Mouse (Mus musculus): ENCODE measurements around the gene Tas1r1. TPM values are rescaled to one million over a fixed set of nuclear protein-coding genes. Genes with fewer than 3 reads are reported as not detected.

Tas1r1 gene
- 0.45 and 0.86 TPM in 2 replicates for polyA plus RNA-seq (2015; fragmentation: Nextera tagmentation; extraction: Ambion mirVana)

DNA sequence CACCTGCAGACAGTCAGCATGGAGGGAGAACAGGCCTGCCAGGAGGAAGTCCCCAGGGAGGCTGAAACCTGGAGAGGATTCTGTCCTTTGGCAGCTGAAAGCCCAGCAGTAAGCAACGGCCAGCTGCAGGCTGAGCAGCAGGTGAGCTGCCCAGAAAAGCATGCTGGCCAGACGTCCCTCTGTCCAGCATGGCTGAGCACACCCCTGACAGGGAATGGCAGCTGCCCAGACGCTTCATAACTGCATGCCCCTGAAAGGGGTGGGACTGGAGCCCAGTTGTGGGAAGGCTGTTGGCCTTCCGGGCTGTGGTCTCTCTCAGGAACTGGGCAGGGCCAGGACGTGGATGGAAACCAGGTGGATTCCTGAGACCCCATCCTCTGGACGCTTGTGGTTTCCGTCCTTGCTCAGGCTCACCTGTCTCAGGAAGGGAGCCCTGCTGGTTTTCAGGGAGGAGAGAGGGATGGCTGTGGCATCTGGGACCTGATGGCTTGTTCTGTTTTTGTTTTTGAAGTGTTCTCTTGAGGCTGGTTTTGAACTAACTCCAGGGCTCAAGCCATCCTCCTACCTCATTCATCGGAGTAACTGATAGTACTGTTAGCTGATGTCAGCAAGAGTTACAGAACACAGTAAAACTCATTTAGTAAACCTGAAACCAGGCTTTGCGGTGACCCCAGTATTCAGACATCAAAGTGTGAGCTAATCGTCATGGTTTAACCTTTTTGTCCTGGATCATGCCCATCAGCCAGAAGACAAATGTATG lies at the start of gene Tas1r1:
Tas1r1 (minus strand) TSS at position 344 of the 760 bp plus-strand sequence.
- H3K4me1 ChIP-seq: peaks cover 40% of the 10 kb centered on the region
- no peaks in the 10 kb centered on the region for H3K9me3 ChIP-seq (replicated peaks)
- H3K4me2 ChIP-seq: peak within 1 kb of the TSS; percentile 90
- ATAC-seq (replicated peaks; ENCODE audit: low FRiP score): no peak
- peaks cover 25% of the 10 kb centered on the region for H3K36me3 ChIP-seq
- WGBS: 45% methylated on average over 10 of the region's 10 CpGs
- peak within 1 kb of the TSS; percentile 97 for H3K9ac ChIP-seq
- no peaks in the 10 kb centered on the region for H3K27me3 ChIP-seq
- H3K27ac ChIP-seq: peak within 1 kb of the TSS; percentile 51
- H3K4me3 ChIP-seq (replicated peaks): peak within 1 kb of the TSS; percentile 100

DNA sequence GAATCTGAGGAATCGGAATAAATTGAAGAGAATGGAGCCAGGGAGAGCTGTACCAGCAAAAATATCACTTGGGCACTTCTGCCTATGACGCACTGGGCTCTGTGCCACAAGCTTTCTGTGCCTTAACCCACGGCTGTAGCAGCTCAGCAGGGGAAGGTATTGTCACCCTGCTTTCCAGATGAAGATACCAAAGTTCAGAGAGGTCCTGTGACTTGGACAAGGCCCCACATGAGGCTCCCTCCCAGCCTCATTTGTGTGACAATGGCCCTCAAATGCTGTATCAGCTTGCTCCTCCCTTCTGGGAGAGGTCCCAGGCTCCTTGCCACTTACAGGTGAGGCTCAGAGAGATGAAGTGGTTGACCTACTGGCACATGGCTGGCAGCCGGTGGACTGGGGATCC lies 49.8 kb upstream of the Tas1r1 start:
- H3K4me2 ChIP-seq: peak overlapping the region; percentile 90
- no peak overlapping the region for H3K9ac ChIP-seq
- WGBS: 48% methylated on average over 4 of the region's 4 CpGs
- peaks cover 2% of the 10 kb centered on the region; the same call in 1 of the 2 replicates for H3K36me3 ChIP-seq
- H3K4me1 ChIP-seq: peaks cover 39% of the 10 kb centered on the region
- H3K27ac ChIP-seq: no peak overlapping the region
- H3K27me3 ChIP-seq: no peaks in the 10 kb centered on the region
- H3K9me3 ChIP-seq (replicated peaks): no peaks in the 10 kb centered on the region
- no peak for ATAC-seq (replicated peaks; ENCODE audit: low FRiP score)
- peak overlapping the region; percentile 78 for H3K4me3 ChIP-seq (replicated peaks)

- no peaks in the 10 kb centered on the region for H3K9me3 ChIP-seq (replicated peaks)
- 5% methylated on average over 12 of the region's 12 CpGs for WGBS
Measured at GRCm38 (mm10) chr4:152087211-152088081, 49.1 kb upstream of the Tas1r1 start.

GRCm38 (mm10) chr4:152086505-152087210 lies 48.3 kb upstream of the Tas1r1 start:
- Histone ChIP-seq H3K4me1 (peaks cover 28% of the 10 kb centered on the region), H3K27me3 (no peaks in the 10 kb centered on the region), H3K4me3 (replicated peaks) (peak overlapping the region; percentile 78), H3K9me3 (replicated peaks) (no peaks in the 10 kb centered on the region), H3K36me3 (peaks cover 2% of the 10 kb centered on the region; the same call in 1 of the 2 replicates), H3K9ac (peak overlapping the region; percentile 79), H3K27ac (peak overlapping the region; percentile 81), H3K4me2 (peak overlapping the region; percentile 90)
- ATAC-seq (replicated peaks; ENCODE audit: low FRiP score): peak; percentile 89
- WGBS: under 1% methylated on average over 90 of the region's 92 CpGs

More at GRCm38 (mm10) chr4:152087211-152088081, 49.1 kb upstream of the Tas1r1 start:
- peak overlapping the region; percentile 90 for H3K4me2 ChIP-seq
- H3K4me1 ChIP-seq: peaks cover 32% of the 10 kb centered on the region
- ATAC-seq (replicated peaks; ENCODE audit: low FRiP score): no peak; the same call in 1 of the 2 replicates
- peak overlapping the region; percentile 81 for H3K27ac ChIP-seq
- H3K4me3 ChIP-seq (replicated peaks): peak overlapping the region; percentile 78
- peak overlapping the region; percentile 79 for H3K9ac ChIP-seq
- H3K36me3 ChIP-seq: peaks cover 2% of the 10 kb centered on the region; the same call in 1 of the 2 replicates
- H3K27me3 ChIP-seq: no peaks in the 10 kb centered on the region

DNA sequence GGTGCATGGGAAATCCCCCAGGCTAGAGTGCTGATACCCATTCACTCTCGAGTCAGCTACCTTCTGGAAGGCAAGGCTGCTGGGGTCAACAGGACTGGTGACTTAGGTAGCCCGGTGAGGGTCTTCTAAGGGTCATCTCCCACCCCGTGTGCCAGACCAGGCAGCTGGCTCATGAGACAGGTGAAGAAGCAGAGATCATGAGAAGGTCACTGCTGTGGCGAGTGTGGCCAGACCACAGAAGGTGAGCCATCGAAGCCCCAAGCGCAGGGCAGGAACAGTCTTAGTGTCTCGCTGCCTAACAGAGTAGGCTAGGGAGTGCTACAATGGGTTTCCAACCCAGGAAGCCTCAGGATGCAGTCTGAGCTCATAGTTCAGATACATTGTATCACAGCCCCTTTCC lies 46.2 kb upstream of the Tas1r1 start:
- no peak for ATAC-seq (replicated peaks; ENCODE audit: low FRiP score)
- H3K4me1 ChIP-seq: peaks cover 28% of the 10 kb centered on the region
- no peak overlapping the region for H3K9ac ChIP-seq
- H3K27me3 ChIP-seq: no peaks in the 10 kb centered on the region
- H3K27ac ChIP-seq: no peak overlapping the region
- no peak overlapping the region for H3K4me3 ChIP-seq (replicated peaks)
- H3K4me2 ChIP-seq: no peak overlapping the region
- peaks cover 2% of the 10 kb centered on the region; the same call in 1 of the 2 replicates for H3K36me3 ChIP-seq
- 86% methylated on average over 7 of the region's 7 CpGs for WGBS
- H3K9me3 ChIP-seq (replicated peaks): no peaks in the 10 kb centered on the region

GRCm38 (mm10) chr4:152083611-152084220 lies 45.3 kb upstream of the Tas1r1 start:
- WGBS: 59% methylated on average over 7 of the region's 7 CpGs
- H3K4me3 ChIP-seq (replicated peaks): no peak overlapping the region
- H3K36me3 ChIP-seq: no peaks in the 10 kb centered on the region
- no peaks in the 10 kb centered on the region for H3K27me3 ChIP-seq
- peaks cover 23% of the 10 kb centered on the region for H3K4me1 ChIP-seq
- H3K9me3 ChIP-seq (replicated peaks): no peaks in the 10 kb centered on the region
- no peak for ATAC-seq (replicated peaks; ENCODE audit: low FRiP score)
- no peak overlapping the region for H3K27ac ChIP-seq
- H3K9ac ChIP-seq: no peak overlapping the region
- no peak overlapping the region for H3K4me2 ChIP-seq

DNA sequence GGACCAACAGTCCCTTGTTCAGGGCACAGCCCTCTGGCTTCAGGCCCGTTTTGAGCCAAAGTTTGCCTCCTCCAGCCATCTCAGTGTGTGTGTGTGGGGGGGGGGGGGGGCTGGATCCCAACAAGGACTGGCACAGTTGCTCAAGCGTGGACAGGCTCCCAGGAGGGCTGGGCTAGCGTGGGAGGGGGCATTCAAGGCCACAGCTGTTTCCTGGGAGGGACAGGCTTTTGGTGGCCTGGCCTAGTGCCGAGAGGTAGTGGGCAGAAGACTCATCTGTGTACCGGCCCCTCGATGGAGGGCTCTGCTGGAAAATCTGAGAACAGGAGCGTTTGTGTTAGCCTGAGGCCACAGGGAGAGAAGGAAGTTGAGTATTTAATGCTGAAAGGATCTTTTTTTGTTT lies 41.6 kb upstream of the Tas1r1 start:
- no peaks in the 10 kb centered on the region for H3K36me3 ChIP-seq
- peak; percentile 40; the same call in 1 of the 2 replicates for ATAC-seq (replicated peaks; ENCODE audit: low FRiP score)
- 0 out of 2 replicates have a peak overlapping the region, but pooled peaks have one; percentile 23 for H3K27ac ChIP-seq
- no peak overlapping the region for H3K9ac ChIP-seq
- H3K9me3 ChIP-seq (replicated peaks): no peaks in the 10 kb centered on the region
- no peaks in the 10 kb centered on the region for H3K27me3 ChIP-seq
- H3K4me2 ChIP-seq: no peak overlapping the region
- WGBS: 40% methylated on average over 7 of the region's 7 CpGs
- H3K4me3 ChIP-seq (replicated peaks): no peak overlapping the region
- H3K4me1 ChIP-seq: peaks cover 23% of the 10 kb centered on the region

DNA sequence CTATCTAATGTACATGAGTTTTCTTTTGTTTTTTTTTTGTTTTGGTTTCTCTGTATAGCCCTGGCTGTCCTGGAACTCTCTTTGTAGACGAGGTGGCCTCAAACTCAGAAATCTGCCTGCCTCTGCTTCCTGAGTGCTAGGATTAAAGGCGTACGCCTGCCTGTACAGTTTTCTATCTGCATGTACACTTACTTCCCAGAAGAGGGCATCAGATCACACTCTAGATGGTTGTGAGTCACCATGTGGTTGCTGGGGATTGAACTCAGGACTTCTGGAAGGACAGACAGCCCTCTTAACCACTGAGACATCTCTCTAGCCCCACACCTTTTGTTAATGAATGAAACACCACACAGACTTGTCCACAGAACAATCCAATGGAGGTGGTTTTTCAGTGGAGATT lies 40.9 kb upstream of the Tas1r1 start:
- H3K4me1 ChIP-seq: peaks cover 23% of the 10 kb centered on the region
- no peak for ATAC-seq (replicated peaks; ENCODE audit: low FRiP score)
- H3K27ac ChIP-seq: no peak overlapping the region
- no peaks in the 10 kb centered on the region for H3K9me3 ChIP-seq (replicated peaks)
- H3K4me2 ChIP-seq: no peak overlapping the region
- H3K36me3 ChIP-seq: no peaks in the 10 kb centered on the region
- no peak overlapping the region for H3K9ac ChIP-seq
- 92% methylated on average over 3 of the region's 3 CpGs for WGBS
- no peaks in the 10 kb centered on the region for H3K27me3 ChIP-seq
- no peak overlapping the region for H3K4me3 ChIP-seq (replicated peaks)

DNA sequence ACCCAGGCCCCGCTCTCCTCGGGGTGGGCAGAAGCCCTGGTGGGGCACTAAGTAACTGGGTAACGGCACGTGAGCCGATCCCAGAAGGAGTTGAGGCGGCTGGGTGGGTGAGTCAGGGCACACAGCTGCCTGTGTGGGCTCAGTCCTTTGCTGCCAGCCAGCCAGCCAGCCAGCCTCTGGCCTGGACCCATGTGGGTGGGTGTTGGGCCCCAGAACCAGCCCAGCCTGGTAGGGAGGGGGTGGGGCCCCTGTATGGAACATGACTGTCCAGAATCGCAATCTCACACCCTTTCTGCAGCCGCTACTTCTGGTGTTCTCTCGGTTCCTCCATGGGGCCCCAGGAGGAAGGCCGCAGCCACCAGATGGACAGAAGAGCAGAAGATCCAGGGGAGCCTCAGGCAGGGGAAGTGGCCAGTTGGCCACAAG lies 39.8 kb upstream of the Tas1r1 start:
- Histone ChIP-seq H3K9me3 (replicated peaks) (no peaks in the 10 kb centered on the region), H3K27ac (no peak overlapping the region), H3K4me3 (replicated peaks) (no peak overlapping the region), H3K4me2 (no peak overlapping the region), H3K9ac (no peak overlapping the region), H3K4me1 (peaks cover 30% of the 10 kb centered on the region), H3K27me3 (no peaks in the 10 kb centered on the region), H3K36me3 (no peaks in the 10 kb centered on the region)
- no peak for ATAC-seq (replicated peaks; ENCODE audit: low FRiP score)
- WGBS: 88% methylated on average over 10 of the region's 10 CpGs

DNA sequence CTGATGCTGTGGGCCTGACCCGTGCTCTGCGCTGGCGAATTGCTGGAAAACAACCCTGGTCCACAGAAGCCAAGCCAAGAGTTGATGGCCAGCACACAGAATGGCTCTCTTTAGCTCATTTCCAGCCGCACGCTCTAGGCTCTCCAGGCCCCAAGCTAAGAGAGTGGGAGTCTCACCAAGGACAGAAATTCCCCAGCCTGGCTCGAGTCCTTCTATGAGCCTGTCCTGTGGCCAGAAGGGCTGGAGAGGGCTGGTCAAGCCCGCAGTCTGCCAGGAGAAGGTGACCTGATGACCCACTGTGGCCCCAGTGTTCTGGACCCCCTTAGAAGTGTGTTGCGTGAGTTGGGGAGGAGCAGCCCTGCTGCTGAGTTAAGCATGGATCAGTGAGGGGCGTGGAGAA lies 38.8 kb upstream of the Tas1r1 start:
- Histone ChIP-seq H3K4me1 (peaks cover 36% of the 10 kb centered on the region), H3K9me3 (replicated peaks) (no peaks in the 10 kb centered on the region), H3K4me2 (no peak overlapping the region), H3K36me3 (no peaks in the 10 kb centered on the region), H3K27ac (no peak overlapping the region), H3K9ac (no peak overlapping the region), H3K27me3 (no peaks in the 10 kb centered on the region), H3K4me3 (replicated peaks) (no peak overlapping the region)
- WGBS: 89% methylated on average over 9 of the region's 9 CpGs
- no peak for ATAC-seq (replicated peaks; ENCODE audit: low FRiP score)

- H3K4me2 ChIP-seq: no peak overlapping the region
- H3K9ac ChIP-seq: no peak overlapping the region
- no peaks in the 10 kb centered on the region for H3K9me3 ChIP-seq (replicated peaks)
- no peak overlapping the region for H3K27ac ChIP-seq
- no peak overlapping the region for H3K4me3 ChIP-seq (replicated peaks)
- peaks cover 34% of the 10 kb centered on the region for H3K4me1 ChIP-seq
- 87% methylated on average over 9 of the region's 9 CpGs for WGBS
- no peaks in the 10 kb centered on the region for H3K36me3 ChIP-seq
- no peak for ATAC-seq (replicated peaks; ENCODE audit: low FRiP score)
- H3K27me3 ChIP-seq: no peaks in the 10 kb centered on the region
Measured at GRCm38 (mm10) chr4:152074548-152074947, 36.2 kb upstream of the Tas1r1 start.
